11 mouse cellular contexts compared by ENCODE assay signal in the genomic region with DNA sequence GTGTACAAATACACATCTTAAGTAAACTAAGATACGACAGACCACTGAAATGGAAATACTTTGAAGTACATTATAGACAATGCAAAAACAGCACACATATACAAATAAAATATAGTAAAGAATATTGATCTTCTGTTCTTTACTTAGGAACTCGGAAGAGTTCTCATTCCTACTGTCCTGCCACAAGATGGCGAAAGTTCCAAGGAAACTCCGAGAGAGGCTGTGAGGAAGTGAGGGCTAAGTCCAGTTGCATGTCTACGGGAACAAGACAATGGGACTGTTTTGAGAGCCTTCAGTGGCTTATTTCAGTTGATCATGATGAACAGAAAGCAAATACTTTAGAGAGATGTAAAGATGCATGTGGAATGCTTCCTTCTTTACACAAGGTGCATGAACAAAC. TPM values are rescaled to one million over a fixed set of nuclear protein-coding genes. Genes with fewer than 3 reads are reported as not detected.
DNase-seq lines count a peak whose midpoint lies in the region; ATAC-seq and TF ChIP-seq lines count a peak whose summit lies in the region.
"Had no signal": no experiment of that assay in that cellular context is flagged by ENCODE, and none has a peak within 500 bp of the region (broad histone marks: within the 10 kb centered on the region; RNA-seq: fewer than 3 reads in every experiment).

No protein-coding gene starts in this region.

- DNase-seq in CD4-positive, CD25-positive, alpha-beta regulatory T cell, adult 2 months (ENCODE audit: low read depth, low spot score): peak; percentile 3
- peak; percentile 68 for DNase-seq in kidney, postnatal 0 days (ENCODE audit: low spot score)
- DNase-seq in Muller cell, postnatal 12 days (ENCODE audit: inconsistent ontology term): peak; percentile 10
- DNase-seq in embryonic facial prominence, embryonic 11.5 days (ENCODE audit: low spot score): peak; percentile 27
- DNase-seq in retina, adult 2 months (ENCODE audit: low read depth, low spot score): peak; percentile 22
- no peak for DNase-seq in thymus, postnatal 36 days

- no peaks in the 10 kb centered on the region for H3K9me3 ChIP-seq in kidney, postnatal 0 days (replicated peaks; ENCODE audit: low read length)
- no peaks in the 10 kb centered on the region for H3K9me3 ChIP-seq in kidney, embryonic 14.5 days (ENCODE audit: control insufficient read depth, low read length)
- H3K9me3 ChIP-seq in embryonic facial prominence, embryonic 11.5 days (replicated peaks; ENCODE audit: control insufficient read depth, low read length): no peaks in the 10 kb centered on the region

- WGBS in kidney, postnatal 0 days: 35% methylated on average over 5 of the region's 5 CpGs
- whole genome bisulfite sequencing in kidney, embryonic 14.5 days: 28% methylated on average over 5 of the region's 5 CpGs
- 29% methylated on average over 5 of the region's 5 CpGs for WGBS in embryonic facial prominence, embryonic 11.5 days

- no peak overlapping the region for H3K9ac ChIP-seq in kidney, postnatal 0 days (ENCODE audit: low read depth, low read length)
- no peak overlapping the region for H3K9ac ChIP-seq in kidney, embryonic 14.5 days (ENCODE audit: low read depth, low read length)
- H3K9ac ChIP-seq in embryonic facial prominence, embryonic 11.5 days (replicated peaks; ENCODE audit: low read length): no peak overlapping the region

- no peak overlapping the region for H3K27ac ChIP-seq in kidney, postnatal 0 days
- H3K27ac ChIP-seq in kidney, embryonic 14.5 days (ENCODE audit: low read depth, low read length): no peak overlapping the region
- no peak overlapping the region for H3K27ac ChIP-seq in embryonic facial prominence, embryonic 11.5 days (replicated peaks; ENCODE audit: low read depth, low read length)

- H3K4me3 ChIP-seq in kidney, postnatal 0 days (replicated peaks; ENCODE audit: low read depth, low read length): no peak overlapping the region
- H3K4me3 ChIP-seq in kidney, embryonic 14.5 days (ENCODE audit: low read length): no peak overlapping the region
- H3K4me3 ChIP-seq in embryonic facial prominence, embryonic 11.5 days (ENCODE audit: low read depth, low read length): no peak overlapping the region
- H3K4me3 ChIP-seq: erythroblast, embryonic 14.5 days had no signal

- peak; percentile 65 for TF ChIP-seq CTCF in kidney, postnatal 0 days (IDR thresholded peaks at IDR 0.05; ENCODE audit: low read depth)

- H3K36me3 ChIP-seq in kidney, postnatal 0 days (ENCODE audit: insufficient read depth, low read length): no peaks in the 10 kb centered on the region
- H3K36me3 ChIP-seq in kidney, embryonic 14.5 days (ENCODE audit: control insufficient read depth, insufficient read depth, low read length): no peaks in the 10 kb centered on the region
- no peaks in the 10 kb centered on the region for H3K36me3 ChIP-seq in embryonic facial prominence, embryonic 11.5 days (replicated peaks; ENCODE audit: control insufficient read depth, insufficient read depth, low read depth, low read length)

- no peaks in the 10 kb centered on the region for H3K4me1 ChIP-seq in kidney, postnatal 0 days (replicated peaks; ENCODE audit: insufficient read depth, low read length)
- H3K4me1 ChIP-seq in kidney, embryonic 14.5 days (ENCODE audit: control insufficient read depth, insufficient read depth, low read length): no peaks in the 10 kb centered on the region
- H3K4me1 ChIP-seq in embryonic facial prominence, embryonic 11.5 days (ENCODE audit: control insufficient read depth, insufficient read depth, low read length): no peaks in the 10 kb centered on the region

- ATAC-seq in CD4-positive, CD25-positive, alpha-beta regulatory T cell, adult 4 months: no peak
- ATAC-seq in kidney, postnatal 0 days (replicated peaks; ENCODE audit: low FRiP score, low read depth): no peak
- no peak for ATAC-seq in kidney, embryonic 14.5 days (ENCODE audit: low FRiP score, low TSS enrichment)
- ATAC-seq in embryonic facial prominence, embryonic 11.5 days (replicated peaks; ENCODE audit: insufficient number of reproducible peaks, low FRiP score, low TSS enrichment, low read depth): no peak

- no peak overlapping the region for H3K4me2 ChIP-seq in kidney, postnatal 0 days (ENCODE audit: low read length)
- H3K4me2 ChIP-seq in kidney, embryonic 14.5 days (replicated peaks; ENCODE audit: low read depth, low read length): no peak overlapping the region
- H3K4me2 ChIP-seq in embryonic facial prominence, embryonic 11.5 days (ENCODE audit: low read depth, low read length): no peak overlapping the region

- H3K27me3 ChIP-seq in kidney, postnatal 0 days (ENCODE audit: insufficient read depth, low read length): no peaks in the 10 kb centered on the region
- 0 out of 2 replicates have a peak, but pooled peaks cover 4% of the 10 kb centered on the region for H3K27me3 ChIP-seq in kidney, embryonic 14.5 days (ENCODE audit: control insufficient read depth, insufficient read depth, low read length)
- no peaks in the 10 kb centered on the region for H3K27me3 ChIP-seq in embryonic facial prominence, embryonic 11.5 days (ENCODE audit: control insufficient read depth, insufficient read depth, low read length)

RNA-seq across cellular contexts. Expression of a gene that starts 29.6 kb away (rescaled TPM):
- 1 to 10 TPM in 1 of 2 experiments, under 1 TPM in 1; 0.77 to 2.6 TPM for polyA plus RNA-seq in CD4-positive, CD25-positive, alpha-beta regulatory T cell, adult 4 months (2017; shearing (Covaris generic))
- 0.20 and 0.21 TPM in 2 replicates for polyA plus RNA-seq in kidney, postnatal 0 days (2015; fragmentation: Nextera tagmentation; extraction: Ambion mirVana)
- 0.16 TPM in 1 of 2 replicates, not detected in the other for polyA plus RNA-seq in kidney, embryonic 14.5 days (2014; fragmentation: Nextera tagmentation; extraction: Ambion mirVana)
- 0.07 TPM in 1 of 2 replicates, not detected in the other for polyA plus RNA-seq in embryonic facial prominence, embryonic 11.5 days (2014; fragmentation: Nextera tagmentation; extraction: Ambion mirVana)
- polyA plus RNA-seq: liver, embryonic 16.5 days had no signal

RNA-seq across cellular contexts. Expression of a gene that starts 55.0 kb away (rescaled TPM):
- not detected for polyA plus RNA-seq in CD4-positive, CD25-positive, alpha-beta regulatory T cell, adult 4 months (2017; shearing (Covaris generic))
- polyA plus RNA-seq in kidney, postnatal 0 days (2015; fragmentation: Nextera tagmentation; extraction: Ambion mirVana): not detected in 2 replicates
- not detected in 2 replicates for polyA plus RNA-seq in kidney, embryonic 14.5 days (2014; fragmentation: Nextera tagmentation; extraction: Ambion mirVana)
- not detected in 2 replicates for polyA plus RNA-seq in embryonic facial prominence, embryonic 11.5 days (2014; fragmentation: Nextera tagmentation; extraction: Ambion mirVana)
- polyA plus RNA-seq: erythroblast, embryonic 14.5 days; liver, embryonic 16.5 days; stomach, embryonic 16.5 days had no signal

Comparison
In these comparisons a context has a peak if more than half of its experiments do, and no peak if none do; other contexts are left out.
1. DNase-seq: peak in CD4-positive, CD25-positive, alpha-beta regulatory T cell, adult 2 months (single experiment), kidney, postnatal 0 days (single experiment), Muller cell, postnatal 12 days (single experiment), embryonic facial prominence, embryonic 11.5 days (single experiment) and retina, adult 2 months (single experiment); none in thymus, postnatal 36 days (0 of 2).